Mouse (Mus musculus) cerebellum, adult 2 months (tissue): ENCODE results near the gene Tpm1. TPM values are rescaled to one million over a fixed set of nuclear protein-coding genes. Genes with fewer than 3 reads are reported as not detected.

Experiments
- DNase-seq, 2 experiments: peaks; one replicate each; pipeline ENCODE4 v3.0.0; 2021
- H3K27ac ChIP-seq: fragments of 200-500 bp; 2 replicates; pipeline ENCODE4 v1.5.1; 2012; ENCODE audit warnings: low read length, control low read depth, inconsistent platforms; ENCODE audit not compliant: insufficient read depth
- H3K27me3 ChIP-seq: fragments of 200-500 bp; 2 replicates; pipeline ENCODE4 v1.6.1; 2012; ENCODE audit warnings: inconsistent platforms, mild to moderate bottlenecking, low read length, moderate library complexity; ENCODE audit not compliant: control insufficient read depth, insufficient read depth
- H3K4me1 ChIP-seq: fragments of 200-500 bp; 2 replicates; pipeline ENCODE4 v1.6.1; 2011; ENCODE audit warnings: low read length; ENCODE audit not compliant: control insufficient read depth, insufficient read depth
- H3K4me3 ChIP-seq: fragments of 200-500 bp; replicated peaks from 2 replicates; pipeline ENCODE3; 2011; ENCODE audit warnings: mild to moderate bottlenecking, low read depth, low read length, control low read depth; ENCODE audit not compliant: insufficient read depth
- CTCF ChIP-seq: fragments of 200-500 bp; IDR thresholded peaks from 2 replicates; pipeline ENCODE4 v1.5.1; 2011; ENCODE audit warnings: low read depth, mild to moderate bottlenecking, control low read depth, low read length, moderate library complexity, borderline replicate concordance; ENCODE audit not compliant: insufficient read depth
- POLR2A ChIP-seq: fragments of 200-500 bp; IDR thresholded peaks from 2 replicates; pipeline ENCODE4 v1.6.1; 2011; ENCODE audit warnings: low read length, control low read depth, borderline replicate concordance; ENCODE audit not compliant: insufficient read depth
- WGBS: fragments of 180-500 bp; shearing (Covaris S2); methylation state at CpG from one replicate; pipeline ENCODE4 v1.1.7; 2018; 5-methylcytosine and 5-hydroxymethylcytosine counted together
- polyA plus RNA-seq: library from polyadenylated mRNA; depleted of rRNA; stranded (reverse); fragments of >200 nt; gene quantifications from 2 replicates; pipeline ENCODE4 v1.2.3, GENCODE M21; 2012

Gene Tpm1
- polyA plus RNA-seq, 1 experiment = 170 TPM

GRCm38 (mm10) chr9:67081688-67082087 is 32.5 kb upstream of the Tpm1 start:
- WGBS = 77% methylated on average over 5 of the region's 5 CpGs
- Histone ChIP-seq H3K27me3 (no peaks in the 10 kb centered on the region), H3K27ac (no peak overlapping the region), H3K4me1 (no peaks in the 10 kb centered on the region), H3K4me3 (no peak overlapping the region)
- no peak for DNase-seq
- TF ChIP-seq CTCF (no peak), POLR2A (no peak)

- Histone ChIP-seq H3K27ac (no peak overlapping the region), H3K4me1 (no peaks in the 10 kb centered on the region), H3K4me3 (no peak overlapping the region), H3K27me3 (no peaks in the 10 kb centered on the region)
- no peak for TF ChIP-seq CTCF
- no peak for TF ChIP-seq POLR2A
- WGBS = 45% methylated on average over 8 of the region's 8 CpGs
- DNase-seq = no peak
Observed at GRCm38 (mm10) chr9:67077658-67078319, 28.6 kb upstream of the Tpm1 start.

- Histone ChIP-seq H3K27me3 (no peaks in the 10 kb centered on the region), H3K27ac (no peak overlapping the region), H3K4me3 (no peak overlapping the region), H3K4me1 (no peaks in the 10 kb centered on the region)
- no peak for DNase-seq
- WGBS = 74% methylated on average over 7 of the region's 7 CpGs
- no peak for TF ChIP-seq POLR2A
Observed at GRCm38 (mm10) chr9:67077266-67077657, 28.1 kb upstream of the Tpm1 start.

GRCm38 (mm10) chr9:67072182-67072581 is 23.0 kb upstream of the Tpm1 start:
- WGBS = 43% methylated on average over 2 of the region's 2 CpGs
- TF ChIP-seq CTCF (no peak), POLR2A (no peak)

GRCm38 (mm10) chr9:67071596-67071995 is 22.4 kb upstream of the Tpm1 start:
- WGBS = 33% methylated on average over 7 of the region's 7 CpGs
- no peak overlapping the region for H3K4me3 ChIP-seq
- no peak for DNase-seq
- no peaks in the 10 kb centered on the region for H3K4me1 ChIP-seq
- H3K27ac ChIP-seq = no peak overlapping the region
- TF ChIP-seq CTCF = no peak
- no peak for TF ChIP-seq POLR2A
- no peaks in the 10 kb centered on the region for H3K27me3 ChIP-seq

More at GRCm38 (mm10) chr9:67072182-67072581, 23.0 kb upstream of the Tpm1 start:
- H3K4me3 ChIP-seq = no peak overlapping the region
- no peak overlapping the region for H3K27ac ChIP-seq
- no peaks in the 10 kb centered on the region for H3K27me3 ChIP-seq
- no peak for DNase-seq
- H3K4me1 ChIP-seq = no peaks in the 10 kb centered on the region

GRCm38 (mm10) chr9:67071103-67071502 is 21.9 kb upstream of the Tpm1 start:
- TF ChIP-seq POLR2A = no peak
- no peak for TF ChIP-seq CTCF
- Histone ChIP-seq H3K4me3 (no peak overlapping the region), H3K27ac (no peak overlapping the region), H3K4me1 (no peaks in the 10 kb centered on the region), H3K27me3 (no peaks in the 10 kb centered on the region)
- DNase-seq = no peak
- 62% methylated on average over 6 of the region's 6 CpGs for WGBS

GRCm38 (mm10) chr9:67066616-67067015 is 17.4 kb upstream of the Tpm1 start:
- Histone ChIP-seq H3K4me3 (no peak overlapping the region), H3K4me1 (no peaks in the 10 kb centered on the region), H3K27ac (no peak overlapping the region), H3K27me3 (no peaks in the 10 kb centered on the region)
- no peak for DNase-seq
- TF ChIP-seq CTCF (no peak), POLR2A (no peak)
- 95% methylated on average over 6 of the region's 6 CpGs for WGBS

- Histone ChIP-seq H3K27me3 (no peaks in the 10 kb centered on the region), H3K4me1 (no peaks in the 10 kb centered on the region), H3K27ac (no peak overlapping the region), H3K4me3 (no peak overlapping the region)
- DNase-seq = no peak
- 69% methylated on average over 12 of the region's 12 CpGs for WGBS
- TF ChIP-seq CTCF = no peak
- no peak for TF ChIP-seq POLR2A
Observed at GRCm38 (mm10) chr9:67059714-67060113, 10.5 kb upstream of the Tpm1 start.

- Histone ChIP-seq H3K4me1 (no peaks in the 10 kb centered on the region), H3K27me3 (no peaks in the 10 kb centered on the region), H3K4me3 (no peak overlapping the region), H3K27ac (no peak overlapping the region)
- DNase-seq = no peak
- TF ChIP-seq CTCF (no peak), POLR2A (no peak)
- WGBS = 26% methylated on average over 6 of the region's 6 CpGs
Observed at GRCm38 (mm10) chr9:67058366-67058765, 9.2 kb upstream of the Tpm1 start.
